Mouse (Mus musculus): ENCODE data around the gene Lsamp.

Lsamp gene

GRCm38 (mm10) chr16:41764285-41764684 lies 1780.1 kb downstream of the Lsamp start:
- no peak for DNase-seq (ENCODE audit: low spot score in 2 of 2)

GRCm38 (mm10) chr16:41771427-41772125 lies 1787.4 kb downstream of the Lsamp start:
- DNase-seq (ENCODE audit: low spot score in 2 of 2): peak in 1 of 2 experiments; percentile 3

GRCm38 (mm10) chr16:41777586-41777985 lies 1793.4 kb downstream of the Lsamp start:
- no peak for DNase-seq (ENCODE audit: low spot score in 2 of 2)

GRCm38 (mm10) chr16:41785600-41785999 lies 1801.4 kb downstream of the Lsamp start:
- DNase-seq (ENCODE audit: low spot score in 2 of 2): no peak

- no peak for DNase-seq (ENCODE audit: low spot score in 2 of 2)
Measured at GRCm38 (mm10) chr16:41786704-41787103, 1802.5 kb downstream of the Lsamp start.

GRCm38 (mm10) chr16:41787146-41787545 lies 1803.0 kb downstream of the Lsamp start:
- DNase-seq (ENCODE audit: low spot score in 2 of 2): no peak

GRCm38 (mm10) chr16:41790016-41790415 lies 1805.9 kb downstream of the Lsamp start:
- DNase-seq (ENCODE audit: low spot score in 2 of 2): no peak

- peak in 1 of 2 experiments; percentile 4 for DNase-seq (ENCODE audit: low spot score in 2 of 2)
Measured at GRCm38 (mm10) chr16:41820369-41820768, 1836.2 kb downstream of the Lsamp start.

- DNase-seq (ENCODE audit: low spot score in 2 of 2): no peak
Measured at GRCm38 (mm10) chr16:41826899-41827604, 1842.9 kb downstream of the Lsamp start.

GRCm38 (mm10) chr16:41827605-41827948 lies 1843.4 kb downstream of the Lsamp start:
- no peak for DNase-seq (ENCODE audit: low spot score in 2 of 2)

GRCm38 (mm10) chr16:41834637-41835036 lies 1850.5 kb downstream of the Lsamp start:
- no peak for DNase-seq (ENCODE audit: low spot score in 2 of 2)

GRCm38 (mm10) chr16:41835745-41836144 lies 1851.6 kb downstream of the Lsamp start:
- DNase-seq (ENCODE audit: low spot score in 2 of 2): no peak

- DNase-seq (ENCODE audit: low spot score in 2 of 2): no peak
Measured at GRCm38 (mm10) chr16:41839751-41840404, 1855.7 kb downstream of the Lsamp start.

- no peak for DNase-seq (ENCODE audit: low spot score in 2 of 2)
Measured at GRCm38 (mm10) chr16:41846903-41847302, 1862.7 kb downstream of the Lsamp start.

GRCm38 (mm10) chr16:41871917-41872593 lies 1887.9 kb downstream of the Lsamp start:
- DNase-seq (ENCODE audit: low spot score in 2 of 2): no peak

GRCm38 (mm10) chr16:41888546-41889165 lies 1904.5 kb downstream of the Lsamp start:
- DNase-seq (ENCODE audit: low spot score in 2 of 2): peak in 1 of 2 experiments; percentile 8

GRCm38 (mm10) chr16:41900783-41901182 lies 1916.6 kb downstream of the Lsamp start:
- DNase-seq (ENCODE audit: low spot score in 2 of 2): no peak

GRCm38 (mm10) chr16:41903654-41904053 lies 1919.5 kb downstream of the Lsamp start:
- DNase-seq (ENCODE audit: low spot score in 2 of 2): peak in 1 of 2 experiments; percentile 31

- DNase-seq (ENCODE audit: low spot score in 2 of 2): no peak
Measured at GRCm38 (mm10) chr16:41912584-41913193, 1928.5 kb downstream of the Lsamp start.

- no peak for DNase-seq (ENCODE audit: low spot score in 2 of 2)
Measured at GRCm38 (mm10) chr16:41913346-41913745, 1929.2 kb downstream of the Lsamp start.

GRCm38 (mm10) chr16:41916342-41916741 lies 1932.2 kb downstream of the Lsamp start:
- no peak for DNase-seq (ENCODE audit: low spot score in 2 of 2)
